Mouse (Mus musculus) thymus, postnatal 10 days (tissue): Measurements from ENCODE around the gene Fcho2.

Experiments used
- DNase-seq, 2 experiments: peaks; one replicate each; pipeline ENCODE4 v3.0.0; 2021; ENCODE audit warnings: low spot score in 2 of 2

Gene Fcho2

GRCm38 (mm10) chr13:98710655-98711054 is 104.6 kb downstream of the Fcho2 start:
- DNase-seq = no peak

- DNase-seq = no peak
Measured at GRCm38 (mm10) chr13:98710236-98710635, 105.0 kb downstream of the Fcho2 start.

GRCm38 (mm10) chr13:98705501-98705900 is 109.7 kb downstream of the Fcho2 start:
- no peak for DNase-seq

- DNase-seq = no peak
Measured at GRCm38 (mm10) chr13:98703786-98704185, 111.5 kb downstream of the Fcho2 start.

GRCm38 (mm10) chr13:98702361-98702760 is 112.9 kb downstream of the Fcho2 start:
- DNase-seq = no peak

GRCm38 (mm10) chr13:98701309-98701675 is 114.0 kb downstream of the Fcho2 start:
- DNase-seq = no peak

- no peak for DNase-seq
Measured at GRCm38 (mm10) chr13:98700661-98701308, 114.5 kb downstream of the Fcho2 start.

- DNase-seq = no peak
Measured at GRCm38 (mm10) chr13:98699982-98700540, 115.2 kb downstream of the Fcho2 start.

GRCm38 (mm10) chr13:98699051-98699744 is 116.1 kb downstream of the Fcho2 start:
- DNase-seq = no peak

- no peak for DNase-seq
Measured at GRCm38 (mm10) chr13:98696716-98697115, 118.5 kb downstream of the Fcho2 start.

GRCm38 (mm10) chr13:98695546-98695945 is 119.7 kb downstream of the Fcho2 start:
- DNase-seq = no peak

- no peak for DNase-seq
Measured at GRCm38 (mm10) chr13:98694773-98695314, 120.4 kb downstream of the Fcho2 start, which contains the start of gene Tmem171. TSS of gene Tmem171 (minus strand) at chr13:98694834.

GRCm38 (mm10) chr13:98693316-98693715 is 121.9 kb downstream of the Fcho2 start:
- no peak for DNase-seq

GRCm38 (mm10) chr13:98691956-98692515 is 123.2 kb downstream of the Fcho2 start:
- no peak for DNase-seq

GRCm38 (mm10) chr13:98690886-98691285 is 124.4 kb downstream of the Fcho2 start:
- no peak for DNase-seq

GRCm38 (mm10) chr13:98689605-98690290 is 125.5 kb downstream of the Fcho2 start:
- no peak for DNase-seq

GRCm38 (mm10) chr13:98687931-98688330 is 127.3 kb downstream of the Fcho2 start:
- DNase-seq = no peak

GRCm38 (mm10) chr13:98684144-98684900 is 130.9 kb downstream of the Fcho2 start:
- no peak for DNase-seq

GRCm38 (mm10) chr13:98683412-98683811 is 131.8 kb downstream of the Fcho2 start:
- DNase-seq = no peak

GRCm38 (mm10) chr13:98680470-98681060 is 134.7 kb downstream of the Fcho2 start:
- no peak for DNase-seq

GRCm38 (mm10) chr13:98679631-98680041 is 135.6 kb downstream of the Fcho2 start:
- DNase-seq = no peak
